ENCODE assay signal across 13 mouse cellular contexts in the genomic region with DNA sequence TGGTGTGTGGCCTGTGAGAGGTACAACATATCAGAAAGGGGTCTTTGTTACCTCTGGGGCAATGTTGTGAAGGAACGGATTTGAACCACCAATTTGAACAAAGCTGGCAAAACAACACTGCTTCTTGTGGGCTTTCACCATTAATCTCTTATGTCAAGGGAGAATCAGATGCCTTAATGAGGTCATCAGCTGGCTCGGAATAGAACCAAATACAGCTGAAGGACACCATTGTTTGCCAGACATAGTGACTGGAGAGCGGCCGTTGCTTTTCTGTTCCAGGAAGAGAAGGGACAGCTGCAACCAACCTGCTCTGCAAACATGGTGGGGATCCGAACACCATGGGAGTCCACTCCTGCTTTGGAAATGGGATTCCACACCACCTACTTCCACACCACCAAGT.
"Had no signal": no experiment of that assay in that cellular context is flagged by ENCODE, and none has a peak within 500 bp of the region (broad histone marks: within the 10 kb centered on the region; RNA-seq: fewer than 3 reads in every experiment).

No protein-coding gene starts in this region.

- DNase-seq: kidney, postnatal 14 days; lung, adult 2 months; lung, postnatal 36 days; right cerebral cortex, postnatal 4 days; spleen, adult 18-20 months; thymus, postnatal 36 days had no signal

- ATAC-seq: lung, postnatal 0 days; midbrain, embryonic 13.5 days had no signal

- H3K27ac ChIP-seq: kidney, embryonic 15.5 days; limb, embryonic 10.5 days; liver, embryonic 15.5 days; midbrain, embryonic 13.5 days; neural tube, embryonic 15.5 days had no signal

- H3K27me3 ChIP-seq: kidney, embryonic 15.5 days; liver, embryonic 15.5 days; neural tube, embryonic 15.5 days had no signal

- H3K36me3 ChIP-seq: kidney, embryonic 15.5 days; limb, embryonic 10.5 days; liver, embryonic 15.5 days; midbrain, embryonic 13.5 days; neural tube, embryonic 15.5 days had no signal

- H3K4me3 ChIP-seq: kidney, embryonic 15.5 days; limb, embryonic 10.5 days; liver, embryonic 15.5 days; midbrain, embryonic 13.5 days; neural tube, embryonic 15.5 days had no signal

- H3K9ac ChIP-seq: kidney, embryonic 15.5 days; liver, embryonic 15.5 days; midbrain, embryonic 13.5 days; neural tube, embryonic 15.5 days had no signal

- H3K4me1 ChIP-seq: kidney, embryonic 15.5 days; limb, embryonic 10.5 days; liver, embryonic 15.5 days; midbrain, embryonic 13.5 days; neural tube, embryonic 15.5 days had no signal

- H3K9me3 ChIP-seq: kidney, embryonic 15.5 days; limb, embryonic 10.5 days; liver, embryonic 15.5 days had no signal

- H3K4me2 ChIP-seq: kidney, embryonic 15.5 days; liver, embryonic 11.5 days; liver, embryonic 15.5 days; midbrain, embryonic 13.5 days; neural tube, embryonic 15.5 days had no signal
